Mouse (Mus musculus) intestine, postnatal 0 days (tissue): Measurements from ENCODE around the gene Lrch4. TPM values are rescaled to one million over a fixed set of nuclear protein-coding genes. Genes with fewer than 3 reads are reported as not detected.
A peak's percentile ranks its signal among the peaks of the same experiment; 100 is the strongest.

Experiments used
- ATAC-seq: fragments of 200-750 bp; cut with Nextera tagmentation; 2 replicates; pipeline ENCODE4 v1.8.0; 2017; ENCODE audit warnings: mild to moderate bottlenecking, moderate TSS enrichment, moderate library complexity
- H3K27ac ChIP-seq: fragments of 300-500 bp; sonication (generic); 2 replicates; pipeline ENCODE4 v1.5.1; 2014; ENCODE audit warnings: mild to moderate bottlenecking, low read depth, low read length, moderate library complexity
- H3K27me3 ChIP-seq: fragments of 300-500 bp; sonication (generic); replicated peaks from 2 replicates; pipeline ENCODE4 v1.6.1; 2014; ENCODE audit warnings: low read length, mixed read lengths; ENCODE audit not compliant: control insufficient read depth, insufficient read depth
- H3K36me3 ChIP-seq: fragments of 300-500 bp; sonication (generic); 2 replicates; pipeline ENCODE4 v1.6.1; 2014; ENCODE audit warnings: mild to moderate bottlenecking, moderate library complexity; ENCODE audit not compliant: control insufficient read depth, insufficient read depth
- H3K4me1 ChIP-seq: fragments of 300-500 bp; sonication (generic); replicated peaks from 2 replicates; pipeline ENCODE4 v1.6.1; 2014; ENCODE audit warnings: antibody characterized with exemption, low read length, mixed read lengths; ENCODE audit not compliant: control insufficient read depth, insufficient read depth
- H3K4me2 ChIP-seq: fragments of 300-500 bp; sonication (generic); replicated peaks from 2 replicates; pipeline ENCODE4 v1.6.1; 2014; ENCODE audit warnings: low read depth, mild to moderate bottlenecking, moderate library complexity
- H3K4me3 ChIP-seq: fragments of 300-500 bp; sonication (generic); 2 replicates; pipeline ENCODE4 v1.5.1; 2014; ENCODE audit warnings: low read depth, low read length
- H3K9ac ChIP-seq: fragments of 300-500 bp; sonication (generic); 2 replicates; pipeline ENCODE4 v1.6.1; 2014; ENCODE audit warnings: mild to moderate bottlenecking, low read depth, low read length
- H3K9me3 ChIP-seq: fragments of 300-500 bp; sonication (generic); 2 replicates; pipeline ENCODE4 v1.6.1; 2016; ENCODE audit warnings: mixed run types; ENCODE audit not compliant: control insufficient read depth
- CTCF ChIP-seq: sonication (generic); IDR thresholded peaks from 2 replicates; pipeline ENCODE4 v1.5.1; 2016; ENCODE audit warnings: low read depth, mild to moderate bottlenecking, control low read depth, antibody characterized with exemption, moderate library complexity
- WGBS: fragments of 180-500 bp; shearing (Covaris S2); extraction: QIAGEN DNeasy Blood & Tissue Kit; methylation state at CpG from one replicate; pipeline ENCODE4 v1.1.7; 2014; 5-methylcytosine and 5-hydroxymethylcytosine counted together
- polyA plus RNA-seq: library from polyadenylated mRNA; unstranded; fragments of >200 nt; fragmentation: Nextera tagmentation; extraction: Ambion mirVana; gene quantifications from 2 replicates; pipeline ENCODE4 v1.2.1, GENCODE M21; 2015

Lrch4 gene
- polyA plus RNA-seq = 31.5 and 31.6 TPM in 2 replicates

- H3K4me3 ChIP-seq = peak within 1 kb of the TSS; percentile 73
- no peaks in the 10 kb centered on the region for H3K9me3 ChIP-seq
- peak within 1 kb of the TSS; percentile 93 for H3K27ac ChIP-seq
- TF ChIP-seq CTCF = peak; percentile 49
- peak within 1 kb of the TSS; percentile 65 for H3K9ac ChIP-seq
- no peaks in the 10 kb centered on the region for H3K27me3 ChIP-seq
- under 1% methylated on average over 45 of the region's 46 CpGs for WGBS
- H3K4me1 ChIP-seq = peaks cover 15% of the 10 kb centered on the region
- ATAC-seq = peak; percentile 92
- peak within 1 kb of the TSS; percentile 74 for H3K4me2 ChIP-seq
- H3K36me3 ChIP-seq = peaks cover 3% of the 10 kb centered on the region
These were observed at the start of gene Lrch4, which contains the start of the genes Fbxo24 and Gm20605 for GRCm38 (mm10) chr5:137628498-137629305. TSS of gene Lrch4 (plus strand) at chr5:137629121. TSS of gene Fbxo24 (minus strand) at chr5:137629002. TSS of gene Gm20605 (plus strand) at chr5:137629175.

- no peak for TF ChIP-seq CTCF
- H3K4me3 ChIP-seq = no peak overlapping the region
- no peaks in the 10 kb centered on the region for H3K36me3 ChIP-seq
- 72% methylated on average over 6 of the region's 6 CpGs for WGBS
- no peak overlapping the region for H3K9ac ChIP-seq
- no peak for ATAC-seq
- no peak overlapping the region for H3K4me2 ChIP-seq
- peaks cover 17% of the 10 kb centered on the region for H3K27me3 ChIP-seq
- no peaks in the 10 kb centered on the region for H3K9me3 ChIP-seq
- no peaks in the 10 kb centered on the region for H3K4me1 ChIP-seq
- no peak overlapping the region for H3K27ac ChIP-seq
These were observed 48.7 kb upstream of the Lrch4 start for GRCm38 (mm10) chr5:137580246-137580645.

- WGBS = 26% methylated on average over 8 of the region's 8 CpGs
- H3K4me1 ChIP-seq = no peaks in the 10 kb centered on the region
- H3K36me3 ChIP-seq = no peaks in the 10 kb centered on the region
- no peak for ATAC-seq
- H3K4me2 ChIP-seq = no peak overlapping the region
- no peak overlapping the region for H3K27ac ChIP-seq
- peaks cover 17% of the 10 kb centered on the region for H3K27me3 ChIP-seq
- no peaks in the 10 kb centered on the region for H3K9me3 ChIP-seq
- H3K4me3 ChIP-seq = no peak overlapping the region
- no peak overlapping the region for H3K9ac ChIP-seq
- TF ChIP-seq CTCF = no peak
These were observed 46.2 kb upstream of the Lrch4 start for GRCm38 (mm10) chr5:137582702-137583101.

GRCm38 (mm10) chr5:137583670-137584169 lies 45.2 kb upstream of the Lrch4 start:
- no peaks in the 10 kb centered on the region for H3K4me1 ChIP-seq
- no peaks in the 10 kb centered on the region for H3K9me3 ChIP-seq
- no peak overlapping the region for H3K27ac ChIP-seq
- H3K4me2 ChIP-seq = peak overlapping the region; percentile 54
- peak overlapping the region; percentile 34 for H3K4me3 ChIP-seq
- TF ChIP-seq CTCF = 0 out of 2 replicates have a peak, but pooled peaks have one; percentile 21
- H3K36me3 ChIP-seq = no peaks in the 10 kb centered on the region
- WGBS = 26% methylated on average over 27 of the region's 27 CpGs
- H3K9ac ChIP-seq = no peak overlapping the region
- ATAC-seq = no peak
- peaks cover 17% of the 10 kb centered on the region for H3K27me3 ChIP-seq

- ATAC-seq = no peak
- 30% methylated on average over 8 of the region's 8 CpGs for WGBS
These were observed 43.9 kb upstream of the Lrch4 start for GRCm38 (mm10) chr5:137584976-137585375.

GRCm38 (mm10) chr5:137590507-137590906 lies 38.4 kb upstream of the Lrch4 start:
- ATAC-seq = no peak
- Histone ChIP-seq H3K27ac (no peak overlapping the region), H3K4me3 (no peak overlapping the region)

More at GRCm38 (mm10) chr5:137584976-137585375, 43.9 kb upstream of the Lrch4 start:
- H3K36me3 ChIP-seq = no peaks in the 10 kb centered on the region
- peak; percentile 75 for TF ChIP-seq CTCF
- H3K9me3 ChIP-seq = no peaks in the 10 kb centered on the region
- no peak overlapping the region for H3K27ac ChIP-seq
- no peak overlapping the region for H3K4me3 ChIP-seq
- H3K9ac ChIP-seq = no peak overlapping the region
- peaks cover 17% of the 10 kb centered on the region for H3K27me3 ChIP-seq
- no peaks in the 10 kb centered on the region for H3K4me1 ChIP-seq
- H3K4me2 ChIP-seq = no peak overlapping the region

More at GRCm38 (mm10) chr5:137590507-137590906, 38.4 kb upstream of the Lrch4 start:
- Histone ChIP-seq H3K4me2 (no peak overlapping the region), H3K9ac (no peak overlapping the region), H3K4me1 (no peaks in the 10 kb centered on the region), H3K27me3 (no peaks in the 10 kb centered on the region), H3K9me3 (no peaks in the 10 kb centered on the region), H3K36me3 (no peaks in the 10 kb centered on the region)
- 79% methylated on average over 5 of the region's 5 CpGs for WGBS
- TF ChIP-seq CTCF = no peak
